Mouse (Mus musculus): ENCODE data around the gene Dgkd.

DNA sequence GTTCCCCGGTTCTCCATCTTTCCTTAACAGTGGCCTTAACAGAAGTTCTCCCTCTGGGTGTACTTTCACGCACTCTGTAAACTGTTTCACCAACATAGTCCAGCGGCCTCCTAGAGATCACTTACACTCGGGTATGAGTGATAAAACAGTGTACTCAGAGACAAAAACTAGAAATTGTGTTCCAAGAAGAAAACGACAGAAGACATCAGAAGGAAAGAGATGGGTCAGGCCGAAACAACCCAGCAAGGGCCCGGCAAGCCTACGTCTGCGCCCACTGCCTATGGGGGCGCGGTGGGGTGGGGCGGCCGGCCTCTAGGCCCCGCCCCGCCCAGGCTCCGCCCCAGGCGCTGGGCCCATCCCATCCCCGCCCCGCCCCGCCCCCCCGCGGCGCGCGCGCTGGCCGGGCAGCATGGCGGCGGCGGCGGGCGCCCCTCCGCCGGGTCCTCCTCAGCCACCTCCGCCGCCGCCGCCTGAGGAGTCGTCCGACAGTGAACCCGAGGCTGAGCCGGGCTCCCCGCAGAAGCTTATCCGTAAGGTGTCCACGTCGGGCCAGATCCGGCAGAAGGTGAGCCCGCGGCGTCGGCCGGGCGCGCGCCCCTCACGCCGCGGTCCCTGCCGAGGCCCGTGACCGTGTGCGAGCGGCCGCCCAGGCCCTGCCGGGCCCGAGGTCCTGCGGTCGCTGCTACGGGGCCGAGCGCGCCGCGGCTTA is at the start of gene Dgkd:
- no peak for TF ChIP-seq CTCF (IDR thresholded peaks at IDR 0.05; ENCODE audit: low read depth)
- no peak for TF ChIP-seq EP300 (IDR thresholded peaks at IDR 0.05; ENCODE audit: low read depth)

Measured in liver, postnatal 0 days (tissue).